Mouse (Mus musculus): ENCODE data around the gene Coro7. TPM values are rescaled to one million over a fixed set of nuclear protein-coding genes. Genes with fewer than 3 reads are reported as not detected.

Gene Coro7
- polyA plus RNA-seq, 1 experiment from 2014 or later: 29.1 TPM

- Histone ChIP-seq H3K27me3 (no peaks in the 10 kb centered on the region), H3K36me3 (peaks cover 46% of the 10 kb centered on the region), H3K9ac (no peak overlapping the region), H3K4me1 (replicated peaks) (peaks cover 27% of the 10 kb centered on the region), H3K4me2 (no peak overlapping the region), H3K9me3 (no peaks in the 10 kb centered on the region), H3K4me3 (no peak overlapping the region), H3K27ac (no peak overlapping the region)
- no peak for ATAC-seq (ENCODE audit: low FRiP score)
- 85% methylated on average over 6 of the region's 6 CpGs for WGBS
Measured at GRCm38 (mm10) chr16:4627105-4627504, 52.5 kb downstream of the Coro7 start.

DNA sequence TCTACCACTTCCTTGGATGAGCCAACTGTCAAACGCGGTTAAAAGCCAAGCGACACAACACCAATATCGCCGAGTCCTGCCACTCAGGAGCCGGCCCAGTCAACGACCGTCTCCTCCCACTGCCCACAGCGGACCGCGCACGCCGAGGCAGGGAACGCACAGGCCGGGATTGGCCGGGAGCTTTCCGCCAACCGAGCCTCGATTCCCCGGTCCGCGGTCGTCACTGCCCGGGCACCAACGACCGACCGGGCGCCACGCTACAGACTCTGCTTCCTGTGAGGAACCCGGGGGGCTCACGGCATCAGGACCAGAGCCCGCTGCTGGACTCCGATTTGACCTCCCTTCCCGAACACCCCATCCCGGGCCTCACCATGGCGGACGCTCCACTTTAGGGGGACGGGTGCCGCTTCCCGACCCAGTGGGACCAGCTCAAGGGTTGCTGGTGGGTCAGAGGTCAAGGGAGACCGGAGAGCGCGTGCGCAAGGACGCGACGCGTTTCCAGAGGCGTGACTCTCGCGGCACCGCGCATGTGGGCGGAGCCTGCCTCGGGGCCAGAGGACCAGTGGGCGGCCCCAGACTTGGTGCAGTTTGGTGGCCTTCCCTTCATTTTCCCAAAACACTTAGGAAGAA lies 55.0 kb downstream of the Coro7 start, which contains the start of gene Pam16:
TSS of gene Pam16 (minus strand) at position 508 of the 630 bp plus-strand sequence.
- H3K4me3 ChIP-seq: peak within 1 kb of the TSS; percentile 78
- H3K9ac ChIP-seq: peak within 1 kb of the TSS; percentile 93
- H3K4me1 ChIP-seq (replicated peaks): peaks cover 33% of the 10 kb centered on the region
- peak; percentile 87 for ATAC-seq (ENCODE audit: low FRiP score)
- H3K9me3 ChIP-seq: no peaks in the 10 kb centered on the region
- WGBS: under 1% methylated on average over 56 of the region's 56 CpGs
- peak within 1 kb of the TSS; percentile 82 for H3K4me2 ChIP-seq
- peaks cover 25% of the 10 kb centered on the region; the same call in 1 of the 2 replicates for H3K36me3 ChIP-seq
- H3K27me3 ChIP-seq: no peaks in the 10 kb centered on the region
- H3K27ac ChIP-seq: peak within 1 kb of the TSS; percentile 91

- Histone ChIP-seq H3K4me3 (peak overlapping the region; percentile 78), H3K36me3 (peaks cover 27% of the 10 kb centered on the region), H3K27ac (peak overlapping the region; percentile 91), H3K9me3 (no peaks in the 10 kb centered on the region), H3K27me3 (no peaks in the 10 kb centered on the region), H3K4me1 (replicated peaks) (peaks cover 33% of the 10 kb centered on the region), H3K4me2 (peak overlapping the region; percentile 82), H3K9ac (peak overlapping the region; percentile 93)
- ATAC-seq (ENCODE audit: low FRiP score): no peak
- WGBS: 19% methylated on average over 9 of the region's 9 CpGs
Measured at GRCm38 (mm10) chr16:4624074-4624473, 55.5 kb downstream of the Coro7 start.

- Histone ChIP-seq H3K27me3 (no peaks in the 10 kb centered on the region), H3K4me1 (replicated peaks) (peaks cover 4% of the 10 kb centered on the region), H3K27ac (no peak overlapping the region), H3K9me3 (no peaks in the 10 kb centered on the region), H3K36me3 (peaks cover 62% of the 10 kb centered on the region), H3K4me3 (no peak overlapping the region), H3K9ac (no peak overlapping the region), H3K4me2 (no peak overlapping the region)
- WGBS: 93% methylated on average over 4 of the region's 4 CpGs
- no peak for ATAC-seq (ENCODE audit: low FRiP score)
Measured at GRCm38 (mm10) chr16:4616829-4617228, 62.7 kb downstream of the Coro7 start.

GRCm38 (mm10) chr16:4615297-4615696 lies 64.3 kb downstream of the Coro7 start:
- 96% methylated on average over 1 of the region's 1 CpGs for WGBS
- H3K27me3 ChIP-seq: no peaks in the 10 kb centered on the region
- no peak for ATAC-seq (ENCODE audit: low FRiP score)
- no peaks in the 10 kb centered on the region for H3K4me1 ChIP-seq (replicated peaks)
- no peak overlapping the region for H3K4me2 ChIP-seq
- H3K9me3 ChIP-seq: no peaks in the 10 kb centered on the region
- H3K27ac ChIP-seq: no peak overlapping the region
- H3K9ac ChIP-seq: no peak overlapping the region
- H3K4me3 ChIP-seq: no peak overlapping the region
- H3K36me3 ChIP-seq: peaks cover 76% of the 10 kb centered on the region

DNA sequence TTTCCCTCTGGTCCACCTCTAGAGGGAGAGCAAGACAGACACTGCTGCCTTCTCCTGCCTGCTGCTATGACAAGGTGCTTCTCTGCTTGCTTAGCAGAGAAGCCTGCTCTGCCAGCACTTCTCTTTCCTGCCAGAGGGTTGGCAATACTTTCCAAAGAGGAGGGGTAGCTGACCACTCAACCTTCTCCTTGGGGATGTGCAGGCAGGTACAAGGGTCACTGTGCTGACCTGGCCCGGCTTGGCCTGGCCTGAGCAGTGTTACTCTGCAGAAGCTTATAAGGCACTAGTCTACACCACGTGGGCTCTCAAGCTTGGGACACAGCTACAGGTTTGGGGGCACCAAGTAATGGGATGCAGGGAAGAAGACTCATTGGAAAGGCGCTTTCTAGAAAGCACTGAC lies 64.9 kb downstream of the Coro7 start:
- H3K9me3 ChIP-seq: no peaks in the 10 kb centered on the region
- no peak overlapping the region for H3K4me2 ChIP-seq
- H3K27me3 ChIP-seq: no peaks in the 10 kb centered on the region
- no peak for ATAC-seq (ENCODE audit: low FRiP score)
- no peaks in the 10 kb centered on the region for H3K4me1 ChIP-seq (replicated peaks)
- H3K9ac ChIP-seq: no peak overlapping the region
- H3K36me3 ChIP-seq: peaks cover 82% of the 10 kb centered on the region
- H3K27ac ChIP-seq: no peak overlapping the region
- WGBS: 97% methylated on average over 3 of the region's 3 CpGs
- H3K4me3 ChIP-seq: no peak overlapping the region

DNA sequence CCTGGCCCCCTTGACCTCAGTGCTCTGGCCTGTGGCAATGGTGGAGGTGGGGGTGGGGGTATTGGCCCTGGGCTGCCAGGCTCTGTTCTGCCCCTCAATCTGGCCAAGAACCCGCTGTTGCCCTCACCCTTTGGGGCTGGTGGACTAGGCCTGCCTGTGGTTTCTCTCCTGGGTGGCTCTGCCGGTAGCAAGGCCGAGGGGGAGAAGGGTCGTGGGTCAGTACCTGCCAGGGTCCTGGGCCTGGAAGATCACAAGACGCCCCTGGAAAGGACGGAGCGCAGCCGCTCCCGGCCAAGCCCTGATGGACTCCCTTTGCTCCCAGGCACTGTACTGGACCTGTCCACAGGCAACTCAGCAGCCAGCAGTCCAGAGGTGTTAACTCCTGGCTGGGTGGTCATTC lies 65.8 kb downstream of the Coro7 start:
- H3K9ac ChIP-seq: no peak overlapping the region
- no peaks in the 10 kb centered on the region for H3K4me1 ChIP-seq (replicated peaks)
- no peaks in the 10 kb centered on the region for H3K9me3 ChIP-seq
- ATAC-seq (ENCODE audit: low FRiP score): 0 out of 2 replicates have a peak, but pooled peaks have one; percentile 28
- no peak overlapping the region for H3K27ac ChIP-seq
- H3K4me2 ChIP-seq: no peak overlapping the region
- WGBS: 94% methylated on average over 9 of the region's 9 CpGs
- peaks cover 82% of the 10 kb centered on the region for H3K36me3 ChIP-seq
- H3K27me3 ChIP-seq: no peaks in the 10 kb centered on the region
- H3K4me3 ChIP-seq: no peak overlapping the region

DNA sequence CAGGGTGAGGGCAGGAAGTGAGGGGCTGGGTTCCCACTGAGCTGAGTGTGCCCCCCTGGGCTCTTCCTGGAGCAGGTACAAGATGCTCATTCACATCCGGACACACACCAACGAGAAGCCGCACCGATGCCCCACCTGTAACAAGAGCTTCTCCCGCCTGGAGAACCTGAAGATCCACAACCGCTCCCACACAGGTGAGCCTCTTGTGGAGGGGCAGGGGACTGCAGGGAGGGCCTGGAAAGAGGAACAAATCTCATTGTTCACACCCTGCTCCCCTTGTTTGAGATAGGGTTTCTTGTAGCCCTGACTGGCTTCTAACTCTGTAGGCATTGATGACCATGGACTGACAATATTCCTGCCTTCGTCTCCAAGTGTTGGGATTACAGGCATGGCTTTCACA lies 67.9 kb downstream of the Coro7 start:
- Histone ChIP-seq H3K4me2 (no peak overlapping the region), H3K4me3 (no peak overlapping the region), H3K27ac (no peak overlapping the region), H3K36me3 (peaks cover 71% of the 10 kb centered on the region), H3K9me3 (no peaks in the 10 kb centered on the region), H3K9ac (no peak overlapping the region), H3K27me3 (no peaks in the 10 kb centered on the region), H3K4me1 (replicated peaks) (peaks cover 16% of the 10 kb centered on the region)
- no peak for ATAC-seq (ENCODE audit: low FRiP score)
- 88% methylated on average over 7 of the region's 7 CpGs for WGBS

- ATAC-seq (ENCODE audit: low FRiP score): no peak
- peaks cover 67% of the 10 kb centered on the region for H3K36me3 ChIP-seq
- no peak overlapping the region for H3K4me3 ChIP-seq
- peaks cover 20% of the 10 kb centered on the region for H3K4me1 ChIP-seq (replicated peaks)
- H3K9me3 ChIP-seq: no peaks in the 10 kb centered on the region
- no peak overlapping the region for H3K27ac ChIP-seq
- no peaks in the 10 kb centered on the region for H3K27me3 ChIP-seq
- no peak overlapping the region for H3K4me2 ChIP-seq
- WGBS: 92% methylated on average over 5 of the region's 5 CpGs
- no peak overlapping the region for H3K9ac ChIP-seq
Measured at GRCm38 (mm10) chr16:4611193-4611592, 68.4 kb downstream of the Coro7 start.

DNA sequence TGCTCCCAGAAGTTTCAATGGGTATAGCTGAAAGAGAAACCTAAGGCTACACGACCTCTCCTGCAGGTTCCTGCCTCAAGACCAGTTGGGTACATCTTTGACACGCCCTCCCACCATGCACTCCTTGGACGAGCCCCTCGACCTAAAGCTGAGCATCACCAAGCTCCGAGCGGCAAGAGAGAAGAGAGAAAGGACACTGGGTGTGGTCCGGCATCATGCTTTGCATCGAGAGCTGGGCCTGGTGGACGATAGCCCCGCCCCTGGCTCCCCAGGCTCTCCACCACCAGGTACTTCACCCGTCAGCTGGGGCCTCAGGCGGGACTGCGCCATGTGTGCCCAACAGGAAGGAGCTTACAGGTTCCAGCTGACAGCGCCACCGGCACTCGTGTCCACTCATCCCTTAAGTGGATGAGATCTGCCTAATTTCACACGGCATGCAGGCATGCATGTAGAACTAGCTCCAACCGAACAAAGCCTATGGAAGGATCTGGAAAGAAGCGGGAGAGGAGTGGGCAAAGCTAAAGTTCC lies 71.0 kb downstream of the Coro7 start:
- no peak overlapping the region for H3K9ac ChIP-seq
- H3K27me3 ChIP-seq: no peaks in the 10 kb centered on the region
- WGBS: 85% methylated on average over 17 of the region's 19 CpGs
- H3K4me2 ChIP-seq: no peak overlapping the region
- H3K4me1 ChIP-seq (replicated peaks): peaks cover 46% of the 10 kb centered on the region
- no peak overlapping the region for H3K4me3 ChIP-seq
- no peak overlapping the region for H3K27ac ChIP-seq
- H3K9me3 ChIP-seq: no peaks in the 10 kb centered on the region
- ATAC-seq (ENCODE audit: low FRiP score): no peak
- peaks cover 42% of the 10 kb centered on the region for H3K36me3 ChIP-seq

GRCm38 (mm10) chr16:4607818-4608531 lies 71.6 kb downstream of the Coro7 start:
- no peak overlapping the region for H3K4me3 ChIP-seq
- ATAC-seq (ENCODE audit: low FRiP score): 0 out of 2 replicates have a peak, but pooled peaks have one; percentile 26
- peaks cover 35% of the 10 kb centered on the region for H3K36me3 ChIP-seq
- H3K4me1 ChIP-seq (replicated peaks): peaks cover 53% of the 10 kb centered on the region
- 60% methylated on average over 9 of the region's 9 CpGs for WGBS
- H3K4me2 ChIP-seq: no peak overlapping the region
- no peaks in the 10 kb centered on the region for H3K9me3 ChIP-seq
- H3K27me3 ChIP-seq: no peaks in the 10 kb centered on the region
- H3K9ac ChIP-seq: peak overlapping the region; percentile 39; the same call in 1 of the 2 replicates
- H3K27ac ChIP-seq: 0 out of 2 replicates have a peak overlapping the region, but pooled peaks have one; percentile 19

GRCm38 (mm10) chr16:4606431-4607084 lies 73.0 kb downstream of the Coro7 start:
- Histone ChIP-seq H3K9ac (0 out of 2 replicates have a peak overlapping the region, but pooled peaks have one; percentile 43), H3K27ac (0 out of 2 replicates have a peak overlapping the region, but pooled peaks have one; percentile 35), H3K36me3 (peaks cover 26% of the 10 kb centered on the region), H3K9me3 (no peaks in the 10 kb centered on the region), H3K27me3 (no peaks in the 10 kb centered on the region), H3K4me2 (no peak overlapping the region), H3K4me1 (replicated peaks) (peaks cover 66% of the 10 kb centered on the region), H3K4me3 (no peak overlapping the region)
- ATAC-seq (ENCODE audit: low FRiP score): no peak; the same call in 1 of the 2 replicates
- WGBS: 40% methylated on average over 5 of the region's 5 CpGs
